Mouse (Mus musculus): ENCODE measurements at regions not wholly inside any gene's neighbourhood (a gene's known extent, or its start where the extent isn't known, plus 50 kb on each side); places are given as distances from the start of the nearest gene placed in this dataset.
A peak's percentile ranks its signal among the peaks of the same experiment; 100 is the strongest.
"Not testable (repeated sequence)": the region's sequence is repeated elsewhere in the genome, so short reads cannot be mapped to it uniquely, and the experiment has no call there.

DNA sequence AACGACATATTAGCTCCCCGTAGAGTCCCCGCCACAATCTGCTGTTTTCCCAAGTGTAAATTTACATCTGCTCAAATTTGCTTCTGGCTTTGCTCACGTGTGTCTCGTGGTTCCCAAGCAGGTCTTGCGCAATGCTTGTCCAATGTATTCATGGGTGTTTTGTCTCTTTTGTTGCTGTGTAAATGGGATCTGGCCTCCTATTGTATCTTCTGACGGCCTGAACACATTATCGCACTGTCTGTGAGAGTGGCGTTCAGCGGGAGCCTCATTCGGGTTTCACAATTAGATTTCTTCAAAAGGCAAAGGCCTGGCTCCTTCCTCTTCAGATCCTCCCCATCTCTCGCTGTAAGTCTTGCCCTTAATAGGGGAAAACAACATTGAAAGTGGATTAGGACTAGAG is 274.5 kb downstream of the Fam19a5 start:
- 0 out of 2 replicates have a peak overlapping the region, but pooled peaks have one; percentile 17 for H3K27ac ChIP-seq (replicated peaks)
- H3K9ac ChIP-seq (replicated peaks) = no peak overlapping the region
- no peaks in the 10 kb centered on the region for H3K27me3 ChIP-seq
- H3K4me3 ChIP-seq = no peak overlapping the region
- ATAC-seq (replicated peaks) = no peak
- H3K9me3 ChIP-seq = no peaks in the 10 kb centered on the region
- H3K4me1 ChIP-seq = peaks cover 7% of the 10 kb centered on the region
- no peak overlapping the region for H3K4me2 ChIP-seq (replicated peaks)
- 9% methylated on average over 12 of the region's 12 CpGs for WGBS
- no peaks in the 10 kb centered on the region for H3K36me3 ChIP-seq

DNA sequence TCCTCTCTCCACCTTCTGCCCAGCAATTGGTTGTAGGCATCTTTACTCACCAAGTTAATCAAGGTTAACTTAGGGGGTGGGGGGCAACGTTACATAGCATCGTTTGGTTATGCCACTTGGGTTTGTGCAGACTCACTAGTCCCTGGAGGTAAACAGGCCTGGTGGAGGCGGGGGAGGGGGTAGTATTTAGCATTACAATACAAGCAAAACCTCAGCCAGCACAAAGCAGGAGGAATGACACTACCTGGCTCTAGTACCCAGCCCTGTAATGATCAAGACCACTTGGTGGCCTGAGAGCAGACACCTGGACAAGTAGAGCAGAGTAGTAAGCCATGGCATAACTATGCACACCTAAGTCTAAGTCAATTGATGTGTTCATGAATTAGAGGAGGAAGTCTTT is 298.0 kb downstream of the Fam19a5 start:
- H3K4me2 ChIP-seq (replicated peaks) = no peak overlapping the region
- ATAC-seq (replicated peaks) = no peak
- H3K4me3 ChIP-seq = no peak overlapping the region
- H3K4me1 ChIP-seq = no peaks in the 10 kb centered on the region
- H3K27me3 ChIP-seq = no peaks in the 10 kb centered on the region
- H3K9ac ChIP-seq (replicated peaks) = no peak overlapping the region
- no peaks in the 10 kb centered on the region for H3K9me3 ChIP-seq
- no peaks in the 10 kb centered on the region for H3K36me3 ChIP-seq
- WGBS = 49% methylated on average over 3 of the region's 3 CpGs
- H3K27ac ChIP-seq (replicated peaks) = no peak overlapping the region

- 0% methylated on average over 2 of the region's 2 CpGs for WGBS
- Histone ChIP-seq H3K4me3 (no peak overlapping the region), H3K4me1 (no peaks in the 10 kb centered on the region), H3K9ac (replicated peaks) (no peak overlapping the region), H3K4me2 (replicated peaks) (no peak overlapping the region), H3K9me3 (no peaks in the 10 kb centered on the region), H3K36me3 (no peaks in the 10 kb centered on the region), H3K27me3 (no peaks in the 10 kb centered on the region), H3K27ac (replicated peaks) (no peak overlapping the region)
- no peak for ATAC-seq (replicated peaks)
These were observed 315.0 kb downstream of the Fam19a5 start for GRCm38 (mm10) chr15:87859069-87859468.

DNA sequence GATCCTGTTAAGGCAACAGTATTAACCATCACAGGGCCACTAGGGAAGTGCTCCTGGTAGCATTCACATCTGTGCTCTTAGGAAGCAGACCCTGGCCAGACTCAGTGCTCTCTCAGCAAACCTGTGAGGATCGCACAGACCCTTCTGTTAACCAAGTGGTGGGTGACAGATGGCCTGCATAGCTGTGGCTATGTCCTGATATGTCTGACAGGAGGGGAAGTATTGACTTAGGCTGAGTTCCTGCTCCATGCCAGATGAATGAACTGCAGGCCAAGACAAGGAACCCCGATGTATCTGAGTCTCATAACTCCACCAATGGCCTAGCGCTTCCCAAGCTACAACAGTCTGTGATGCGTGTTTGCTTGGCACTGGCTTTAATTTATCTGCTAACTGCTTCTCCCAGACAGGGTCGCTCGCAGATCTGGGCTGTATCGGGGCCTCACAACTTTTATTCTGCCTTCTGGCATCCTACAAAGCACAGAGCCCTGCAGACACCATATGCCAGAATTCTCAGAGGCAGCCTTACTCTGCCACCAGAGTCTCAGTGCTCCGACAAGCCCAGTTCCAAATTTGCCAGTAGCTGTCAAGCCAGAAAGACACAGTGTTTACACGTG is 332.3 kb downstream of the Fam19a5 start:
- Histone ChIP-seq H3K27ac (replicated peaks) (peak overlapping the region; percentile 62), H3K4me2 (replicated peaks) (no peak overlapping the region), H3K4me1 (peaks cover 18% of the 10 kb centered on the region; the same call in 1 of the 2 replicates), H3K9me3 (no peaks in the 10 kb centered on the region), H3K9ac (replicated peaks) (no peak overlapping the region), H3K27me3 (no peaks in the 10 kb centered on the region), H3K36me3 (no peaks in the 10 kb centered on the region), H3K4me3 (no peak overlapping the region)
- 57% methylated on average over 9 of the region's 9 CpGs for WGBS
- ATAC-seq (replicated peaks) = peak; percentile 89

GRCm38 (mm10) chr15:87890903-87891302 is 346.8 kb downstream of the Fam19a5 start:
- H3K27me3 ChIP-seq = no peaks in the 10 kb centered on the region
- no peaks in the 10 kb centered on the region for H3K36me3 ChIP-seq
- ATAC-seq (replicated peaks) = no peak
- no peak overlapping the region for H3K27ac ChIP-seq (replicated peaks)
- no peak overlapping the region for H3K4me2 ChIP-seq (replicated peaks)
- H3K9me3 ChIP-seq = no peaks in the 10 kb centered on the region
- no peak overlapping the region for H3K4me3 ChIP-seq
- 81% methylated on average over 5 of the region's 5 CpGs for WGBS
- no peaks in the 10 kb centered on the region for H3K4me1 ChIP-seq
- no peak overlapping the region for H3K9ac ChIP-seq (replicated peaks)

GRCm38 (mm10) chr15:87894866-87895265 is 350.8 kb downstream of the Fam19a5 start:
- H3K27me3 ChIP-seq, H3K4me3 ChIP-seq: not testable (repeated sequence)
- WGBS = 92% methylated on average over 6 of the region's 6 CpGs

DNA sequence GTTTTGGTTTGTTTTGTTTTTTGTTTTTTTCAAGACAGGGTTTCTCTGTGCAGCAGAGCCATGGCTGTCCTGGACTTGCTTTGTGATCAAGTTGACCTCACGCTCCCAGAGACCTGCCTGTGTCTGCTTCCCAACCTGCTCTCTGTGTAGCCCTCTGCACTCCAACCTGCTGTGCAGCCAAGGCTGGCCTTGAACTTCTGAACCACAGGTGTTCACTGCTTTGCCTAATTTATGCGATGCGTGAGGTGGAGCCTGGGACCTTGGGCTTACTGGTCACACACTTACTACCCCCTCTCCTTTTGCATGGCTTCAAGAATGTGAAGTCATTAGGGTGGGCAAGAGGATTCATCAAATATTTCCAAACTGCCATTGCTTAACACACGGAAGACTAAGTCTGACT is 354.6 kb downstream of the Fam19a5 start:
- no peak overlapping the region for H3K4me2 ChIP-seq (replicated peaks)
- 84% methylated on average over 4 of the region's 4 CpGs for WGBS

More at GRCm38 (mm10) chr15:87894866-87895265, 350.8 kb downstream of the Fam19a5 start:
- H3K4me2 ChIP-seq (replicated peaks); H3K27ac ChIP-seq (replicated peaks); H3K36me3 ChIP-seq; H3K9me3 ChIP-seq; ATAC-seq (replicated peaks); H3K4me1 ChIP-seq; H3K9ac ChIP-seq (replicated peaks): not testable (repeated sequence)

GRCm38 (mm10) chr15:87904436-87904835 is 360.3 kb downstream of the Fam19a5 start:
- Histone ChIP-seq H3K9ac (replicated peaks) (no peak overlapping the region), H3K4me3 (no peak overlapping the region), H3K4me1 (no peaks in the 10 kb centered on the region), H3K36me3 (no peaks in the 10 kb centered on the region), H3K4me2 (replicated peaks) (no peak overlapping the region), H3K27ac (replicated peaks) (no peak overlapping the region), H3K27me3 (no peaks in the 10 kb centered on the region), H3K9me3 (no peaks in the 10 kb centered on the region)
- WGBS = 83% methylated on average over 6 of the region's 6 CpGs
- no peak for ATAC-seq (replicated peaks)

More for the DNA sequence above, 354.6 kb downstream of the Fam19a5 start:
- 0 out of 2 replicates have a peak, but pooled peaks cover 3% of the 10 kb centered on the region for H3K4me1 ChIP-seq
- H3K9me3 ChIP-seq = no peaks in the 10 kb centered on the region
- H3K9ac ChIP-seq (replicated peaks) = no peak overlapping the region
- H3K27ac ChIP-seq (replicated peaks) = no peak overlapping the region
- no peaks in the 10 kb centered on the region for H3K27me3 ChIP-seq
- ATAC-seq (replicated peaks) = no peak
- no peak overlapping the region for H3K4me3 ChIP-seq
- no peaks in the 10 kb centered on the region for H3K36me3 ChIP-seq

DNA sequence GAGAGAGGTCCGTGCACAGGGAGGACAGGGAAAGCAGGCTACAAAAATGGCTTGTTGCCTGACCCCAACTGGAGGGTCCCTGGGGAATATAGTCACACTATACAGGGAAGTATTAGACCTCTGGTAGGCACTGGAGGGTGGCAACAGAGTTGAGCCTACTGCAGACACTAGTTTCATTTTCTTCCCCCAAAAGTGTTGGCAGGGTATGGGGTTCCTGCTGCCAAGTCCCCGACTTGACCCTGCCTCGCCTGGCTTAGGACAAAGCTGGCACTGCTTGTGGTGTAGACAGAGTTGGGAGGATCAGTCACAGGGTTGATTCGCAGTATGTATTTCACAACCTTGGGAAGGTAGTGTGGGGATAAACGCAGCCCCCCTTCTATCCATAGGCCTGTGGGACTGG is 362.2 kb downstream of the Fam19a5 start:
- Histone ChIP-seq H3K4me1 (no peaks in the 10 kb centered on the region), H3K36me3 (no peaks in the 10 kb centered on the region), H3K27me3 (no peaks in the 10 kb centered on the region), H3K9me3 (no peaks in the 10 kb centered on the region), H3K9ac (replicated peaks) (no peak overlapping the region), H3K4me2 (replicated peaks) (no peak overlapping the region), H3K4me3 (no peak overlapping the region), H3K27ac (replicated peaks) (no peak overlapping the region)
- 72% methylated on average over 5 of the region's 5 CpGs for WGBS
- ATAC-seq (replicated peaks) = no peak

DNA sequence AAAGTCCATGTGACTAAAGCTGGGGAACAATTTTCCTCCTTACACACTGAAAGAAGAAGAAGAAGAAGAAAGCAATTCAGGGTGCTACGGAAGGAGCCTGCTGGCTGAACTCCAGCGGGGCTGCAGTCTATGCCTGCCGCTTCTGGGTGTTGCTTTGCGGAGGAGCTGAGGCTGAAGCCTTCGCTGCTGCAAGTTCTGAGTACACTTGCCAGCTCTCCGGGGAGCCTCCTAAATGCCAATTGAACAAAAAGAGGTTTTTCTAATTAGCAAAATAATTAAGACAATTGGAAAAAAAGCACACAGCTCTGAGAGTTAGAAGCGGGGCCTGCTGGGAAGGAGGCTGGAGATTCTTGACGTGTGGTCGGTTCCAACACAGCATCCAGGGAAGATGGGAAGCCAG is 378.0 kb downstream of the Fam19a5 start:
- H3K9me3 ChIP-seq = no peaks in the 10 kb centered on the region
- no peak overlapping the region for H3K4me3 ChIP-seq
- H3K27me3 ChIP-seq = no peaks in the 10 kb centered on the region
- no peak for ATAC-seq (replicated peaks)
- no peaks in the 10 kb centered on the region for H3K36me3 ChIP-seq
- WGBS = 15% methylated on average over 9 of the region's 9 CpGs
- no peak overlapping the region for H3K27ac ChIP-seq (replicated peaks)
- H3K9ac ChIP-seq (replicated peaks) = no peak overlapping the region
- H3K4me2 ChIP-seq (replicated peaks) = no peak overlapping the region
- peaks cover 4% of the 10 kb centered on the region; the same call in 1 of the 2 replicates for H3K4me1 ChIP-seq

DNA sequence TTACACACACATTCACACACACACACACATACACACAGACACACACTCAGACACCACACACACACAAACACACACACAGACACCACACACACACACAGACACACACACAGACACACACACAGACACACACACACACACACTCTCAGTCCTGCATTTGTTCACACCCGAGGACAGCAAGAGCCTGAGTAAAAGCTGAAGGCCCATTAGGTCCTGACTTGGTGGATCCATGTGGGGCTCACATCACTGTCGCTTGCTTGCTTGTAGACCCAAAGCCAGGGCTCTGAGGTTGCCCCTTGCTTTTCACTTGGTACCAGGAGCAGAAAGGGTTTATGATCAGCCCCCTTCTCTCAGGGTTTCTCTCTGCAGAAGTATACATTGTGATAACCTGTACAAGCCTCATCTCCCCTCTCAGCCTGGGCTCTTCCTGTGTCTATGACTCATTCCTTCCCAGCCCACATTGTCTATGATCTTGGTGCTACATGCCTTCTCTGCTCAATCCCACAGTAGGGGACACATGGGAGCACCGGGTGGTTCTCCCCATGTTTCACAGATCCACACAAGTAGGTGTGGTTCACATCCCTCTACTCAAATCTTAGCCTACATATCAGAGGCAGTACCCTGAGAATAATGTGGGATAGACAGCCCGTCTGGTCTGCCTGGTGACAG is 378.8 kb downstream of the Fam19a5 start:
- Histone ChIP-seq H3K36me3 (no peaks in the 10 kb centered on the region), H3K4me2 (replicated peaks) (no peak overlapping the region), H3K4me1 (peaks cover 4% of the 10 kb centered on the region; the same call in 1 of the 2 replicates), H3K27ac (replicated peaks) (no peak overlapping the region), H3K9ac (replicated peaks) (no peak overlapping the region), H3K4me3 (no peak overlapping the region), H3K27me3 (no peaks in the 10 kb centered on the region), H3K9me3 (no peaks in the 10 kb centered on the region)
- WGBS = 90% methylated on average over 4 of the region's 4 CpGs
- no peak for ATAC-seq (replicated peaks)

- ATAC-seq (replicated peaks) = no peak
- Histone ChIP-seq H3K9me3 (no peaks in the 10 kb centered on the region), H3K36me3 (no peaks in the 10 kb centered on the region), H3K4me1 (peaks cover 4% of the 10 kb centered on the region; the same call in 1 of the 2 replicates), H3K27me3 (no peaks in the 10 kb centered on the region), H3K9ac (replicated peaks) (no peak overlapping the region), H3K4me2 (replicated peaks) (no peak overlapping the region), H3K27ac (replicated peaks) (no peak overlapping the region), H3K4me3 (no peak overlapping the region)
- 41% methylated on average over 9 of the region's 9 CpGs for WGBS
These were observed 379.8 kb downstream of the Fam19a5 start for GRCm38 (mm10) chr15:87923906-87924305.

GRCm38 (mm10) chr15:87936041-87936440 is 391.9 kb downstream of the Fam19a5 start:
- Histone ChIP-seq H3K9ac (replicated peaks) (no peak overlapping the region), H3K9me3 (no peaks in the 10 kb centered on the region), H3K27me3 (no peaks in the 10 kb centered on the region), H3K4me2 (replicated peaks) (no peak overlapping the region), H3K4me1 (no peaks in the 10 kb centered on the region; the same call in 1 of the 2 replicates), H3K27ac (replicated peaks) (no peak overlapping the region), H3K4me3 (no peak overlapping the region), H3K36me3 (no peaks in the 10 kb centered on the region)
- ATAC-seq (replicated peaks) = no peak
- WGBS = 79% methylated on average over 6 of the region's 6 CpGs

Data from forebrain, embryonic 15.5 days (tissue).